Mouse (Mus musculus) midbrain, embryonic 14.5 days (tissue): ENCODE results near the gene Ppfibp1. TPM values are rescaled to one million over a fixed set of nuclear protein-coding genes. Genes with fewer than 3 reads are reported as not detected.
A peak's percentile ranks its signal among the peaks of the same experiment; 100 is the strongest.

Experiments
- ATAC-seq: fragments of 200-750 bp; cut with Nextera tagmentation; 2 replicates; pipeline ENCODE4 v1.8.0; 2017; ENCODE audit warnings: moderate number of reproducible peaks, moderate library complexity; ENCODE audit not compliant: low FRiP score, low TSS enrichment
- DNase-seq: peaks from one replicate; pipeline ENCODE4 v3.0.0-alpha.2; 2015
- H3K27ac ChIP-seq: fragments of 300-500 bp; sonication (generic); replicated peaks from 2 replicates; pipeline ENCODE4 v1.5.1; 2014; ENCODE audit warnings: mild to moderate bottlenecking, low read depth, low read length, moderate library complexity
- H3K27me3 ChIP-seq: fragments of 300-500 bp; sonication (generic); 2 replicates; pipeline ENCODE4 v1.6.1; 2014; ENCODE audit warnings: low read length, control low read depth, mixed read lengths; ENCODE audit not compliant: control insufficient read depth, insufficient read depth
- H3K36me3 ChIP-seq: fragments of 300-500 bp; sonication (generic); 2 replicates; pipeline ENCODE4 v1.6.1; 2014; ENCODE audit warnings: low read length, control low read depth; ENCODE audit not compliant: control insufficient read depth, insufficient read depth
- H3K4me1 ChIP-seq: fragments of 300-500 bp; sonication (generic); 2 replicates; pipeline ENCODE4 v1.6.1; 2014; ENCODE audit warnings: mild to moderate bottlenecking, antibody characterized with exemption, low read length, control low read depth; ENCODE audit not compliant: control insufficient read depth, insufficient read depth
- H3K4me2 ChIP-seq: fragments of 300-500 bp; sonication (generic); 2 replicates; pipeline ENCODE4 v1.6.1; 2014; ENCODE audit warnings: mild to moderate bottlenecking, low read length, moderate library complexity
- H3K4me3 ChIP-seq: fragments of 300-500 bp; sonication (generic); replicated peaks from 2 replicates; pipeline ENCODE4 v1.5.1; 2014; ENCODE audit warnings: low read depth, low read length
- H3K9ac ChIP-seq: fragments of 300-500 bp; sonication (generic); replicated peaks from 2 replicates; pipeline ENCODE4 v1.6.1; 2014; ENCODE audit warnings: mild to moderate bottlenecking, low read length, moderate library complexity
- H3K9me3 ChIP-seq: fragments of 300-500 bp; sonication (generic); 2 replicates; pipeline ENCODE4 v1.6.1; 2016; ENCODE audit warnings: low read length, control low read depth, mixed read lengths; ENCODE audit not compliant: control insufficient read depth
- WGBS: fragments of 180-500 bp; shearing (Covaris S2); extraction: QIAGEN DNeasy Blood & Tissue Kit; methylation state at CpG from one replicate; pipeline ENCODE4 v1.1.7; 2014; 5-methylcytosine and 5-hydroxymethylcytosine counted together
- polyA plus RNA-seq: library from polyadenylated mRNA; unstranded; fragments of >200 nt; fragmentation: Nextera tagmentation; extraction: Ambion mirVana; gene quantifications from 2 replicates; pipeline ENCODE4 v1.2.1, GENCODE M21; 2014

Ppfibp1 gene
- polyA plus RNA-seq: 9.2 and 13.4 TPM in 2 replicates

DNA sequence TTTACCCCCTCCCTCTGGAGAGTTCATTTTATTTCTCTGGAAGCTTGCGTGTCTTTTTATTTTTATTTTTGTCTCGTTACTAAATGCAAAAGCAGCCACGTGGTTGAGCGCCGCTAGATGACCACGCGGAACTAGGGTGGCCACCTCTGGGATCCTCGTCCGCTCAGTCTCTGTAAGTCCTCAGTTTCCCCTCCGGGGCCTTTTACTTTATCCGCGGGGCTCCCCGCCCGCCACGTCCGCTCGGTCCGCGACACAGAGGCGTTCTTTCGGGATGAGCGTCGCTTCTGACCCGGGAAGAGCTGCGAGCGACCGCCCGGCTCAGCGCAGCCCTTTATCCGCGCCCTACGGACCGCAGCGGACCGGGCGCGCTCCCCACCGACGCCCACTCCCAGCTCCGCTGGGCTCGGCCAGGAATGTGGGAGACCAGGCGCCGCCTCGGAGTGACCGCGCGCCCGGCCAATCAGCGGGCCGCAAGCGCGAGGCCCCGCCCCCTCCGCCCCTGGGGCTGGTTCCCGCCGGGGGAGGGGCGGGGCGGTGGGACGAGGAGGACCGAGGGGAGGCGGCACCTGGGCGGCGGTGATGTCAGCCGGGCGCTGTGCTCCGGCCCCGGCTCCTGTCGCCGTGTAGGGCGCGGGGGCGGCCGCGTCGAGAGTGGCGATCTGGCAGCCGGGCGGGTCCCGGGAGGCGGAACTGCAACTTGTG, at the start of gene Ppfibp1:
Gene Ppfibp1, plus strand, starts transcription at position 530 of the 702 bp plus-strand sequence.
- Histone ChIP-seq H3K36me3 (no peaks in the 10 kb centered on the region), H3K4me3 (peak within 1 kb of the TSS; percentile 68), H3K9me3 (no peaks in the 10 kb centered on the region), H3K4me1 (no peaks in the 10 kb centered on the region), H3K27ac (0 out of 2 replicates have a peak within 1 kb of the TSS, but pooled peaks have one; percentile 20), H3K9ac (peak within 1 kb of the TSS; percentile 61), H3K4me2 (peak within 1 kb of the TSS; percentile 88), H3K27me3 (no peaks in the 10 kb centered on the region)
- DNase-seq (peak; percentile 95), ATAC-seq (peak; percentile 96)
- WGBS: under 1% methylated on average over 80 of the region's 80 CpGs

GRCm38 (mm10) chr6:146838863-146839262, 49.4 kb upstream of the Ppfibp1 start:
- Histone ChIP-seq H3K9me3 (no peaks in the 10 kb centered on the region), H3K4me3 (no peak overlapping the region), H3K36me3 (no peaks in the 10 kb centered on the region), H3K4me1 (no peaks in the 10 kb centered on the region), H3K9ac (no peak overlapping the region), H3K27ac (no peak overlapping the region), H3K27me3 (no peaks in the 10 kb centered on the region), H3K4me2 (no peak overlapping the region)
- WGBS: 89% methylated on average over 4 of the region's 4 CpGs
- DNase-seq: no peak
- no peak for ATAC-seq

DNA sequence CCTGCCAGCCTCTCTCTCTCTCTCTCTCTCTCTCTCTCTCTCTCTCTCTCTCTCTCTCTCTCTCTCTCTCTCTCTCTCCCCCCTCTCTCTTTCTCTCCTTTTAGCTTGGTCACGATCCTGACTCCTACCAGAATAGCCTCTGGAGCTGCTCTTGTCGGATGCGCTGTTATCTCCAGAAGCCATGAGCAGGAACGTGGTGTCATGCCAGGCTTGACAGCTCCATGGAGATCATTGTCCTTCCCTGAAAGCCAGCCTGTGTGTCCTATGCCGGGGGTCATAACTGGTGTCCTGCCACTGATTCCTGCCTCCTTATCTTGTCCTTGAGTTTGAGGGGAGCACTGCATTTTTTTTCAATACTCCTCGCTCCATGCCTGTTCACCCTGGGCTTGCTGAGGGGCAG, 43.4 kb upstream of the Ppfibp1 start:
- H3K4me1 ChIP-seq: no peaks in the 10 kb centered on the region
- no peaks in the 10 kb centered on the region for H3K27me3 ChIP-seq
- DNase-seq: no peak
- H3K9me3 ChIP-seq: no peaks in the 10 kb centered on the region
- no peak overlapping the region for H3K4me3 ChIP-seq
- WGBS: 81% methylated on average over 6 of the region's 6 CpGs
- H3K36me3 ChIP-seq: no peaks in the 10 kb centered on the region
- H3K4me2 ChIP-seq: no peak overlapping the region
- no peak overlapping the region for H3K27ac ChIP-seq
- H3K9ac ChIP-seq: no peak overlapping the region
- no peak for ATAC-seq

- H3K27ac ChIP-seq: no peak overlapping the region
- no peaks in the 10 kb centered on the region for H3K36me3 ChIP-seq
- no peak overlapping the region for H3K4me3 ChIP-seq
- H3K9ac ChIP-seq: no peak overlapping the region
- H3K4me2 ChIP-seq: no peak overlapping the region
- no peaks in the 10 kb centered on the region for H3K9me3 ChIP-seq
- no peaks in the 10 kb centered on the region for H3K27me3 ChIP-seq
- WGBS: 71% methylated on average over 5 of the region's 5 CpGs
- ATAC-seq: no peak
- DNase-seq: peak; percentile 10
- no peaks in the 10 kb centered on the region for H3K4me1 ChIP-seq
These were observed 42.9 kb upstream of the Ppfibp1 start for GRCm38 (mm10) chr6:146845347-146845746.

- no peak for DNase-seq
- ATAC-seq: no peak
- WGBS: 85% methylated on average over 15 of the region's 15 CpGs
These were observed 42.1 kb upstream of the Ppfibp1 start for GRCm38 (mm10) chr6:146845961-146846750.

DNA sequence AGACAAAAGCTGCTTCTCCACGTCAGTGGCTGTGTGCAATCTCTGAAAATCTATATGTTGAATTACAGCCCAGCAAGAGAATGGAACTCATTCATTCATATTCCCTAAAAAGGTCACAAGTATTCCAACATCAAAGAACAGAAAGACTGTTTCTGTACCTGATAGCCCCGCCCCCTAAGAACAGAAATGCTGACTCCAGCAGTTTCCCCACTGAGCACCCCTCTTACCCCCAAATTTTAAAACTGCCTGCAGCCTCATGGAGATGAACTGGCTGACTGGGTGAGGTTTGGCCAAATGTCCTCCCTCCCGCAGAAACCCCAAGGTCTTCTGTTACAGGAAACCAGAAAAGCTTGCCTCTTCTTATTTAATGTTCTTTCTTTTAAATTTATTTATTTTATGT, 40.9 kb upstream of the Ppfibp1 start:
- H3K27ac ChIP-seq: no peak overlapping the region
- H3K4me3 ChIP-seq: no peak overlapping the region
- H3K4me2 ChIP-seq: no peak overlapping the region
- H3K27me3 ChIP-seq: no peaks in the 10 kb centered on the region
- no peaks in the 10 kb centered on the region for H3K4me1 ChIP-seq
- no peak for DNase-seq
- H3K9ac ChIP-seq: no peak overlapping the region
- WGBS: 82% methylated on average over 3 of the region's 3 CpGs
- no peaks in the 10 kb centered on the region for H3K36me3 ChIP-seq
- ATAC-seq: no peak
- H3K9me3 ChIP-seq: no peaks in the 10 kb centered on the region

More at GRCm38 (mm10) chr6:146845961-146846750, 42.1 kb upstream of the Ppfibp1 start:
- no peak overlapping the region for H3K27ac ChIP-seq
- no peaks in the 10 kb centered on the region for H3K4me1 ChIP-seq
- H3K9me3 ChIP-seq: no peaks in the 10 kb centered on the region
- H3K9ac ChIP-seq: no peak overlapping the region
- no peak overlapping the region for H3K4me2 ChIP-seq
- no peaks in the 10 kb centered on the region for H3K36me3 ChIP-seq
- no peaks in the 10 kb centered on the region for H3K27me3 ChIP-seq
- H3K4me3 ChIP-seq: no peak overlapping the region

DNA sequence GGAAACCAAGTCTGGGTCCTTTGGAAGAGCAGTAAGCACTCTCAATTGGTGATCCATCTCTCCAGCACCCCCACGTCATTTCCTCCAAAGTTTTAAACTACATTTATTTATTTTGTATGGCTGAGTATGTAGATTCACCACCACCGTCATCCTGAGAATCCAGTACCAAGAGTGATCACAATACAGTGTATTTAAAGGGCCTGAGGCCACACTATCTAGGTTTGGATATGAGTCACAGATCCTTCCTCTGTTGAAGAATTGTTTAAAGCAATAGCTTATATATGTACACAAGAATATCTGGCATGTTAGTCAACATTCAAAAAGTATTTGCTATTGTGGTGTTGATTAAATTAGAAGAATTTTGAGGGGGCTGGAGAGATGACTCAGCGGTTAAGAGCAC, 40.0 kb upstream of the Ppfibp1 start:
- no peak overlapping the region for H3K4me2 ChIP-seq
- ATAC-seq: no peak
- no peaks in the 10 kb centered on the region for H3K27me3 ChIP-seq
- H3K9ac ChIP-seq: no peak overlapping the region
- no peak for DNase-seq
- H3K4me3 ChIP-seq: no peak overlapping the region
- H3K36me3 ChIP-seq: no peaks in the 10 kb centered on the region
- no peaks in the 10 kb centered on the region for H3K4me1 ChIP-seq
- H3K27ac ChIP-seq: no peak overlapping the region
- WGBS: 92% methylated on average over 3 of the region's 3 CpGs
- no peaks in the 10 kb centered on the region for H3K9me3 ChIP-seq

DNA sequence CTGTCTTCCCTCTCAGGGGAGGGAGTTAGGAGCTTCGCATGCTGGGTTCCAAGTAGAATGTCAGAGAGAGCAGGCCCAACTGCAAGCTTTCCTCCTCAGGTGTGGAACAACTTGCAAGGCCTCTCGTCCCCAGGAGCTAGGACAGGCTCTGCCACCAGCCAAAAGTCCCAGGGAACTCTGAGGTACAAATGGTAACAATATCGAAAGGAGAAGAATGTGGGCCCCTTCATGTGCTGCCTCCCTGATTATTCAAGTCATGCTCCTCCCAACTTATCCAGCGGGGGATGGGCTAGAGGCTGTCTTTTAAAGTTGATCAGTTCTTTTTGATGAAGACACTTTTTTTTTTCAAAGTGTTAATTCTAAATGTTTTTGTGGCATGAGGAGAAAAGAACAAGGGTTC, 38.2 kb upstream of the Ppfibp1 start, which contains the start of gene Smco2:
Gene Smco2, plus strand, starts transcription at position 55 of the 400 bp plus-strand sequence.
- WGBS: 70% methylated on average over 4 of the region's 4 CpGs
- ATAC-seq: no peak
- no peak within 1 kb of the TSS for H3K4me2 ChIP-seq

More for the DNA sequence above, 38.2 kb upstream of the Ppfibp1 start, which contains the start of gene Smco2:
- H3K4me1 ChIP-seq: no peaks in the 10 kb centered on the region
- H3K9me3 ChIP-seq: no peaks in the 10 kb centered on the region
- H3K27me3 ChIP-seq: no peaks in the 10 kb centered on the region
- H3K9ac ChIP-seq: no peak within 1 kb of the TSS
- DNase-seq: no peak
- no peaks in the 10 kb centered on the region for H3K36me3 ChIP-seq
- no peak within 1 kb of the TSS for H3K27ac ChIP-seq
- no peak within 1 kb of the TSS for H3K4me3 ChIP-seq
